Mouse (Mus musculus) T-cell, adult 2 months (primary cell): ENCODE measurements around the gene Pxdc1.

Source experiments
- DNase-seq: peaks from one replicate; pipeline ENCODE4 v3.0.0; 2022; ENCODE audit warnings: low spot score

The Pxdc1 gene

DNA sequence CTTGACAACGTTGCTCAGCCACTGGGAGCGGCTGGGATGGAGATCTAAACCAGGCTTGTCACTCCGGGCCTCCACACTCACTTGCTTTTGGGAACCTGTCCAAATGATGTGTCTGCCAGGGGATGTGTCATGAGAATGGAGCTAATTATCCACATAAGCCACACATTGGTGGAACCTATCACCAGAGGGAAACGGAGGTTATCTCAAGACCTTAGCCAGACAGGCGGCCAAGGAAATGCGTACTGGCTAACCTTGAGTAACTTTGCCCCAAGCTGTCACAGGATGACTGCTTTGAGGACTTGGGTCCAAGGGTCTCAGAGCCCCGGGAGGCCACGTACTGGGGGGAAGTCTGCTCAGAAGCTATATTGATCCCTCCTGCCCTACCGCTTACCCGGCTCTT lies 2.3 kb downstream of the Pxdc1 start:
- DNase-seq = no peak

DNA sequence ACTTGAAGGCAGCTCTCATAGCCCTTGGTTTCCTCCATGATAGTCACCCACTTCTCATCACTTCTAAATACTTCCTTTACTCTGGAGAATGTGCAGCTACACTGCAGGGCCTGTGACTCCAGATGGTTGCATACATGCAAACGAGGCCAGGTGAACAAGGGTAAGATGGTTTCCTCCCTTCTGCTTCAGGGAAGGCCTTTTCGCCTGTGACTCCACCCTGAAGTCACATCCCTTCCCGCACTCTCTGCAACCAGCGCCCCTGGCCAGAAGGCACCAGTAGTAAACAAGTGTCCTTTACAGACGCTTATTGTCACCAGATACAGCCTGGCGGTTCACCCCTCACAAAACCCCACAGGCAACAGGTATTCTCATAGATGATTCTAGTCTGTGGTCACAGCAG lies 2.9 kb downstream of the Pxdc1 start:
- DNase-seq = no peak

DNA sequence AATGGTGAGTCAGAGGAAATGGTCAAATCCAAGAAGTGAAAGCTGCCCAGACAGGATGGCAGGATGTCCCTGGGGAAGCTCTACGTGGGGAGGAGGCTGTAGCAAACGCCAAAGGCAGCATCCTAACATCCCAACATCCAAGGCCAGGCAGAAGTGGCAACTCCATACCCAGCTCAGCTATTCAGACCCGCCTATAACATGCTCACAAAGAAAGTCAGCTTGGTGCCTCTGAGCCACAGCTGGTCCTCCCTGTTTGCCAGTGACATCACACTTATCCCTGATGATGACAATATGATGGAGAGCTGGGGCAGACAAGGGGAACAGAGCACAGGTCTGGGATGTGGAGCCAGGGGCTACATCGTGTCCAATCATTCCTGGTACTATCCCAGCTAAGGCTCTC lies 5.5 kb downstream of the Pxdc1 start:
- DNase-seq = no peak

DNA sequence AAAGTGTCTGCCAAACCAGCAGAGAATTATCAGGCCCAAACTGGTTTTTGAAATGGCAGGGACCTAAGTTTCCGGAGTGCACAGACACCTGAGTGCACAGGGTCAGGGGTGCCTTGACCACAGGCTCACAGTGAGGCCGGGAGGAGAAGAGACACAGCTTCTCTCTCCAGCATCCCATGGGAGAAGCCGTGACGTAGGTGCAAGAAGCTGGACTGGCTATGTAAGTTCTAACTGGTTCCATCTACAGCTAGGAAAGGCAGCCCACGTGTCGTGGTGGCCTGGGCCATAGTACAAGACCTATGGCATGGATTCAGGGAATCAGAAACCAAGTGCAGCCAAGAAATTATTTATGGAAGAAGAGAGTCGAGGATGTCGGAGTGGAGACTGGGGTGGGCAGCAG lies 6.1 kb downstream of the Pxdc1 start:
- DNase-seq = no peak

DNA sequence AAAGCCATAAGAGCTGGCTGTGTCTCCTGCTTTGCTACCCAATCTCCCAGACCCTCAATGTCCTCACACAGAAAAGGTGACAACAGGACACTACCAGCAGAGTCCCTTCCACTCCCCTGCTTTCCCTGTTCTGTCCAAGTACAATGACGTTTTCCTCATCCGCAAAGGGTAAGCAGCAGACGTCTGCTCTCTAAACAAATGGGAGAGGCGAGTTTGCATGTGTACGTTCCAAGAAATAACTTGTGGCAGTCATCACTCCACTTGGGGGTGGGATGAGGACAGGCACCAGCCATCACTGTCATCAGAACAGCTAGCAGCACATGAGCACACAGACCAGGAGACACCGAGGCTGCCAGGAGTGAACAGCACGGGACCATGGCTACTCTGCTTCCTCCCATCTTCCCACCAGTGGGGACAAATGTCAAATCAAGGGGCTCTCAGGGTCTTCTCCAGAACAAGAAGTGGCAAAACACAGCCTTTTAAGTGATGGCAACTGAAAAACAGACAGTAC lies 7.0 kb downstream of the Pxdc1 start:
- no peak for DNase-seq

DNA sequence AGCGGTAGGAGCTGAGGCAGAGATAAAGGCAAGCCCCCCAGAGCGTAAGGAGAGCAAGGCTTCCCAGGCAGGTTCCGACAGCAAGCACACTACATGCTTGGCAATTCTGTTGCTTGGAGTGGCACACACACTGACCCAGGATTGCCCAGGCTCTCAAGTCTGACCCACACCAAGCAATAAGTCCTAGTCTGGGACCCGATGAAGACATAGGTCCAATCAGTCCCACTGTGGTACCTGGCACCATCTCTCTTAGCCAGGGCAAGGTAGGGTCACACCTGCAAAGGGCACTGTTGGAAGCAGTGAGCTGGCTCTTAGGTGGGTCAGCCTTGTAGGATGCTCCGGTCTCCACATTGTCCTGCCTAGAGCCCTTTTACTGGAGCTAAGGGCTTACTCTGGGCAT lies 7.8 kb downstream of the Pxdc1 start:
- DNase-seq = no peak

DNA sequence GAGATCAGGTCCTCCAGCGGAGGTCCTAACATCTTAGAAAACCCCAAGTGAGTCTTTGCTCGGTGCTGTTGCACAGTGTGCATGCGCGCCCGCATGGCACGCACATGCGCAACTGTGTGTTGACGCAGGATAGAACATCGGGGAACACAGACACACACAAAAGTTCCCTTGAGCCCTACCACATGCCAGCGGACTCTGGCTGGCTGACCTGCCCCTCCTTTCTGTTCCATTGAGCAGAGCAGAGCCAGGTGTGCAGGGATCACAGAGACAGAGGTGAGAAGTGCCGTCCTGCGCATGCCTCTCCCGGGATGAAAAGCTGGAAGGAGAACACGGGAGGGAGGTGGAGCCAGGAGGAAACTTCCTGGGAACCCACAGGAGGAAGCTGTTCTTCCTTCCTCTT lies 8.9 kb downstream of the Pxdc1 start:
- DNase-seq = no peak

DNA sequence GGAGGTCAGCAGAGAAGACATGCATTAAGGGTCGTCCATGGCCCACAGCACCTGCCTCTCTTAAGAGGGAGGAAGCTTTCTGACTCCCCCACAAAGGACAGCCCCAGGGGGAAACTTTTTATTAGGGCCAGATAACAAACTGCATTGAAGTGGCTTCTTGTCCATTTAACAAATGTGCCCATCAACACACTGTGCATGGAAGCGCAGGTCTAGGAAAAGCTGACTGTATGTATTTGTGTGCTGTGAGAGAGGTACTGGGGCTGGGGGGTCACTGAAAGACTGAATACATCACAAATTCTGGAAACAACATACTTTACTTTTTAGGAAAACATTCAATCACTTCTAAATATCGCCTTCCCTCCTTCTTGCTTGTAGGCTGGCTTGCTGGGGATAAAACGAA lies 9.4 kb downstream of the Pxdc1 start:
- DNase-seq = no peak

DNA sequence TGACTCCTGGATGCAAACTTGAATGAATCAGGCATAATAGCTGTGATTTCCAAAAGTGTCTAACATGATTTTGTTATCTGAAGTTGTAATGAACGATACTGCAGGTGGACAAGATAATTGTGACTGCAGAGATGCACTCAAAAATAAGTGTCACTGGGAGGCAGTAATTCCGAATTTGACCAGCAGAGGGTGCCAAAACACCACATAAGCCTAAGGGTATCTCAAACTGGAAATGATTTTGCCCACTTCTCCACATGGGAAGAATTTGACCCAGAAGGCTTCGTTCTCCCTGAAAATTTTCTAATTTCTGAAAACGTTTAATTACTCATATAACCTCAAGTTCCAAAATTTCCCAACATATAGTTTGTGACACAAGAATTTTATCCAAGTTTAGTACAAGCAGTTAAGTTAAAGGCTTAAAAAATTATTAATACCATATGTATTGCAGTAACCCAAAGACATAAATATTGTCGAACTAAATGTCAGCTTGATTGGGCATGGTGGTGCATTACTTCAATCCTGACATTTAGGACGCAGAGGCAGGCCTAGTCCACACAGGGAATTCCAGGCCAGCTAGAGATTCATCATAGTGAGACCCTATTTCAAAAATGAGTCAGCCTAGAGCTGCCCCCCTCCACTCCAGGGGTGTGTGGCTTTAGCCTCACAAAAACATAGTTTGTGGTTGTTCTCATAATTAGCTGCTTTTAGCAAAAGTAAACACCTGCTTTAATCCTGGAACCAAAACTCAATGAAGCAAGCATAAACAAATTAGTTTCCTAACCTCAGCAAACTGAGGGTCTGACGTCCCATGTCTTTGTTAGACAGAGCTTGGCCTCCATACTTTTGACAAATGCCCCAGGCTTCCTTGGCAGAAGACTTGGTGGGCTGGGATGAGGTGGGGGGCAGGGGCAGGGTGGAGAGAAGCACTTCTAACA lies 10.1 kb downstream of the Pxdc1 start:
- DNase-seq = no peak

DNA sequence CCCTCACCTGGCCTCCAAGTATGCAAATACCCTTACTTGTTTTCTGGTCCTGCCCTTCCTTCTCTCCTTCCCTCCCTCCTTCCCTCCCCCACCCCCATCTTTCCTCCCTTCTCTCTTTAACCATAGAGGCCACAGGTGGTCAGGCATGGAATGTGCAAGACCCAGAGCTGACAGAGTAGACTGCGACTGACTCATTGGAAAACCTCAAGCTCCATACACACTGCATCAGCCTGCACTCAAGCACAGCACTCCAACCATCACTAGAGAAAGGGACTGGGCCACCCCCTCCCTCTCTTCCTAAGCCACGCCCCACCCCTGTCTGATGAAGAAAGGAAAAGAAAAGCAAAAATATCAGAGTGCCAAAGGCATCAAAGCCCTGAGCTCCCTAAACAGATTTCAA lies 12.2 kb downstream of the Pxdc1 start:
- no peak for DNase-seq

DNA sequence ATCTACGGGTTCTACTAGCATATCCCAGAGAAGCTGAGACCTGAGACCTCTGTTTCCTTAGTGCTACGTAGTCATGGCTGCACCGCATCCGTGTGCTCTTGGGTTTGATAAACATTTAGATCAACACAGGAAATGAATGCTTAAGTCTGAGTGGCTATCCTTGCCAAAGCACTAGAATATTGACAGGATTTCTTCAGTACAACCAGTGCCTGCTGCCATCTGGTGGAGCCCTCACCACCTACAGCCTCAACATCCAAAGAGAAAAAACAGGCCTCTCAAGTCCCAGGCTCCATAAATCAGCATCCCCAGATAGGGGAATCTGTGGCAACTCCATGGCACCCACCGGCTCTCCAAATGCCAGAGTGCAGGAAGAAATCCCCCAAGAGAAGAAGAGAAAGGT lies 17.3 kb downstream of the Pxdc1 start:
- no peak for DNase-seq

DNA sequence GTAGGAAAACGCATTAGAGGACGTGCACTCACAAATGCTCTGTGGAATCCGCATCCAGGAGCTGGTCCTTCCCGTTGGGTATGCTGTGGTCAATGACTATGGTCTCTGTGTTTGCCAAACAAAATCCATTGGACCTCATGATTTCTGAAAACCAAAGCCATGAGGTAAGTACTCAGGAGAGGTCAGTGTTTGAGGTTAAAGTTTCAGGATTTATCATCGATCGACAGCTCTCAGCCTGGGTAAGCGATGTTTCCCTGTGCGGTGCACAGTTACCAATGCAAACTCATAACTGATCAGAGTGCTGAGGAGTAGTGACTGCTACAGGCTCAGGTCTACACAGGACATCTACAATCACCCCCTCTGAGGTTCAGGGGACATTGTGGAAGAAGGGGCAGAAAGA lies 23.0 kb downstream of the Pxdc1 start:
- no peak for DNase-seq

DNA sequence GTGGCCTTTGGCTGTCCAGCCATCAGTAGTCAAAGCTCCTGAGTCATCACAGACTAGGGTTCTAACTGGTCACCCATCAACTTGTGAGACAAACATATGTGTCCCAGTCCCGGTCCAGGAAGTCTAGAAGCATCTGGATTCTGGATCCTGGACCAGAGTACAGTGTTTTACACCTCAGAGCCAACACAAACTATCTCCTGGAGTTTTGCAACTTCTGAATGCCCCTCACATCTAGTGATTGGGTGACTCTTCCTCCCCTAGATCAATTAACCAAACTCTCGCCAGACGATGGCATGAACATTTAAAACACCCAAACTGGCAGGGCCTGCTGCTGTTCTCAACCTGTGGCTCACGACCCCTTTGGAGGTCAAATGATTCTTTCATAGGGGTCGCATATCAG lies 23.5 kb downstream of the Pxdc1 start:
- no peak for DNase-seq

DNA sequence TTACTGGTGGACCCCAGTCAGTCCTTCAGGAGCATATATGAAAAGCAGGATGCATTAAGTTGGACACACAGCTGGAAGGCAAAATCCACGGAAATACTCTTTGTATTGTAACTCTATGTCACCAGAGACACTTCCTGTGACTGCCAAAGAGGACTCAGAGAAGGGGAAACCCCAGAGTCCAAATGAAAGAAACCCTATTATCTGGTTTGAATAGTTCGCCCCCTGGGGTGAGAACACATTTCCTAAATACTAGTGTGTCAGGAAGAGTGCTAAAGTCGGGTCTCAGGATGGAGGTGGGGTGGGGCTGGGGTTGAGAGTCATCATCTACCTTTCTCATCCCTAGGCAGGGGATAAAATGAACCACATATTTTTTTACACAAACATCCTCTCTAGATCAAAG lies 25.8 kb downstream of the Pxdc1 start:
- DNase-seq = no peak

DNA sequence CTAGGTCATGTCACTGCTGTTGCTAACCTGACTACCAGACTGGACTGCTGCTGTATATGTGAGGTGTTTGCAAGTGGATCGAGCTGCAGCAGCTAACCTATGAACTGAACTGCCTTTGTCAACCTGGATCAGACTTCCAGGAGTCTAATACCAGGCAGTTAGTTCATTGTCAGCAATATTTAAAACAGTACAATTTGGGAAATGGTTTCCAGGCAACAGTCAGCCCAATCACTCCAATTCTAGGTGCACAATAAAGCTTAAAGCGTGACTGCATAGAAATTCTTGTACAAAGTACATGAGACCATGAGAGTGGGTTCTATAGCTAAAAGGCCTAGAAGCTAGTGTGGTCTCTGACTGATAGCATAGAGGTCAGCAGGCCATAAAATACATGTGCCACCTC lies 28.9 kb downstream of the Pxdc1 start:
- no peak for DNase-seq

DNA sequence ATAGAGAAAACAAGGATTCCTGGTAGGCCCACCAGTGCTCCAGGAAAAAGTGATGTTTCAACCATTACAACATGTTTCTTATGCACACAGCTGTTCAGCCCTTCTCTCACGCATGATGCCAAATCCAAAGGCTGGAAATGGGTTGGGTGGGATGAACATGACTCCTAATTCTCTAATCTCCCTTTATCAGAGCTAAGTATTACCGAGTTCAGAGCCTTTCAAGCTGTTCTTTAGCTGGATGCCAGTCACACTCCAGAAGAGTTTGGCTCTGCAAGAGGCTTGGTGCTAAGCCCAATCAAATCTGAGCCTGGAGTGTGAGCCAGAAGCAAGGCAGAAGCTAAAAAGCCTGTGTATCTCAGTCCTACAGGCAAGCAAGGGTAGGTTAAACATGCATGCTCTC lies 40.9 kb downstream of the Pxdc1 start:
- no peak for DNase-seq

DNA sequence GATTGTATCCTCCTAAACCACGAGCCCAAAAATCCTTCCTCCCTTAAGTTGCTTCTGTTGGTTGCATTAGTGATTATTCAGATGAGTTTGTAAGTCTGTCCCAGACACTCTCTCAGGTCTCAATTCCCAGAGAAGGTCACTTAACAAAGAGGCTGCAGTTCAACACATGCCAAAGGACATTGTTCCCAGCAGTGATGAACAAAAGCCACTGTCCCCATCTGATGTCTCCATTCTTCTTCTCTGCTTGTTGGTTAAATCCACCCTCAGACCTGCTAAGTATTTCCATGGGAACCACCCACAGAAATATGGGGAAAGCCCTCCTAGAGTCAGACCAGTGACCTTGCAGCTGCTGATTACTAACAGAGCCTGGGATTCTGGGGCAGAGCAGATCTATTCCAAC lies 43.6 kb downstream of the Pxdc1 start:
- DNase-seq = no peak

DNA sequence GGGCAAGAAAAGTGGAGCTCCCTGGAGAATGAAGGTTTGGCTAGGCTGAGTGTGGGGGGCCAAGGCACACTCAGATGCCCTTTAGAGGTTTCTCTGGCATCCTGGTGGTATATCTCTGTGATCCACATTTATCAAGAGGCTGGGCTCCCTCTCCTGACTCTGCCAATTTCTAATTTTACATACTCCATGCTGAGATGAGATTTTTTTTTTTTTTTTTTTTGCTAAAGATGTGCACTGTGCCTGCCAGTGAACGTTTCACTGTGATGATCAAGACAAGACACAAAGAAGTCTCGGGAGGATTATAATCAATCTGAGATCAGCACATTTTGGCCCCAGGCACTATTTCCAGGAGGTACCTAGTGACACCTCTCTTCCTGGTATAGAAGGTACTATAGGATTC lies 46.2 kb downstream of the Pxdc1 start:
- no peak for DNase-seq

DNA sequence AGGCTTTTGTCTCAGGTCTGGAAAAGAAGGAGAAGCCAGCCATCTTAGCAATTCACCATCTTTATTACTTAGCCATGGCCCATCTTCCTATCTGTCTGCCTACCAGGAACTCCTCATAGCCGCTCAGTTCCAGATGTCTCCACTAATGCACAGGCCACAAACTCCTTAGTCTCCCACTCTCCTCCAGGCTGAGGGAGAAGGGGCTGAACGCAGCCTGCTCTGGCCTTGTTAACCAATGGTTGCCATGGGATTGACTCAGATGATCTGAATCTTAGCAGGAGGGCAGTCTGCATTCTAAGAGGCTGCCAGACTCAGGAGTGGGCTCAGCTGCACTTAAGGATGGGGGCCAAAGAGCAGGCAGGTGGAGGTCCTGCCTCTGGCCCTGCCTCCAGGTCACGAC lies 47.4 kb downstream of the Pxdc1 start:
- no peak for DNase-seq

DNA sequence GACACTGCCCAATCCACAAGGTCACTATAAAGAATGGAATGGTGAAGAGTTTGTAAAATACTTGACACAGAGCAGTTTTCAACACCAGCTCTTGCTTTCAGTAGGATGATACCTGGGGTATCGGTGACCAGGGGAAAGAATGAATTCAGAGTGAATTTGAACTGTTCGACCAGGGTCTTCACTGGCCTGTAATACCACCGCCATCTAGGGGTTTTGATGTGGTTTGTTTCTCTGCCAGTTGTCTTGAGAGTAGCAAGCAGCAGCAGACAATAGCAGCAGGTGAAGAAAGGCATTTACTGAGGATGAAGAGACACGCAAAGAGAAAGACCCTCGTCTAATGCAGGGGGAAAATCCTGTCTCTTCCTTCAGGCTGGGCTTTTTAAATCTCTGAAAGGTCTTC lies 48.1 kb downstream of the Pxdc1 start:
- DNase-seq = no peak

DNA sequence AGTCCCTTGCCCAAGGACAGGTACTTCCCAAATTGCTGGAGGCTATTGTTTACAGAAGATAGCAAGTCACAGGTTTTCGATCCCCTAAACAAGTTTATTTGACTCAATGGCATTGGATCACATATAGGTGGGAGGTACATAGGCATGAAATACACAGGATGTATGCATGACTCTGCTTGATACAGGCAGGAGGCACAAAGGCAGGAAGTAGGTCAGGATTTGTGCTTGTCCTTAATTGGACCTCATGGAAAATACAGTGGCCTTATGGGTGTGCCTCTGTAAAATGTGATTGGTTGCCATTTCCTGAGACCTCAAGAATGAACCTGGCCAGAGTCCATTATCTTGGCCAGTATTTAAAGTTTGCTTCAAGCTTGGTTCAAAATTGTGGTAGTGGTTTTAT lies 48.9 kb downstream of the Pxdc1 start:
- DNase-seq = no peak

DNA sequence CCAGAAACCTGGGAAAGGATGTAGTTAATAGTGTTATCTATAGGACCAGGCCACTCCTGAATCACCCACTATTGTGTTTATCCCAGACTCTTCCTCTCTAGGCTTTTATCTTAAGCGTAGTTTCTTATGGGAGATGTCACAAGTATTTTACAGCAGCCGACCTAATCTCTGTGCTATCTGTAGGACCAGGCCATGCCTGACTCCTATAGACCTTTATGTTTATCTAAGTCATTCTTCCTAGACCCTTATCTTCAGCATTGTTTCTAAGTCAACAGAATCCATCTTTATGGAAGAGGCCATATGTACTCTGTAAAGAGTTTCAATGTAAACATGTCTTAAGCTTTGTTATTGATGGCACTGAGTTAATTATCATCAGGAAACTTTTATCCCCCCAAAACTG lies 50.5 kb downstream of the Pxdc1 start:
- no peak for DNase-seq

DNA sequence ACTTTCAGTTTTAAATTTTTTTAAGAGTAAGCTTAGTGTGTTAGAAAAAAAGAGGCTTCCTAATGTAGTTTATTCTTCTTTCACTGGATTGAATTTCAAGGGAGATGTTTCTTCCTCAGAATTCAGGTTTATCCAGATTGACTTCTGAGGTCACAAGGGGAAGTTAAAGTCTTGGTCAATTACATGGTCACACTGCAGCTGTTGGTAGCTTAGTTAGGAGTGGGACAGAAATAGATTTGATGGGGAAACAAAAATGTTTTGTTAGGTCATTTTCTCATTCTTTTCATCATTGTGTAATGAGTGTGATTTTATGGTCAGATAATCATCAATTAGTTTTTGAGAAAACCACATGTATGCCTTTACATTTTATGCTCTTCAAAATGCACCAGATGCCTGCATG lies 56.5 kb downstream of the Pxdc1 start:
- DNase-seq = no peak
